Mouse (Mus musculus): ENCODE measurements around the gene Rmi2. TPM values are rescaled to one million over a fixed set of nuclear protein-coding genes. Genes with fewer than 3 reads are reported as not detected.

Rmi2 gene
- polyA plus RNA-seq, 1 experiment, result 3.8 TPM

GRCm38 (mm10) chr16:10873654-10874053 is 38.8 kb downstream of the Rmi2 start:
- Histone ChIP-seq H3K27ac (ENCODE audit: insufficient read depth, low read length) (no peak overlapping the region), H3K4me1 (ENCODE audit: control insufficient read depth, insufficient read depth, low read length) (no peaks in the 10 kb centered on the region), H3K36me3 (ENCODE audit: control insufficient read depth, insufficient read depth, low read length, poor library complexity, severe bottlenecking) (no peaks in the 10 kb centered on the region), H3K4me3 (ENCODE audit: low read depth, low read length) (no peak overlapping the region), H3K9ac (ENCODE audit: low read depth, poor library complexity, severe bottlenecking) (no peak overlapping the region), H3K9me3 (replicated peaks; ENCODE audit: control insufficient read depth, insufficient read depth, low read length, poor library complexity, severe bottlenecking) (no peaks in the 10 kb centered on the region), H3K27me3 (ENCODE audit: control insufficient read depth, insufficient read depth, low read length, poor library complexity, severe bottlenecking) (no peaks in the 10 kb centered on the region)
- TF ChIP-seq CTCF (IDR thresholded peaks at IDR 0.05; ENCODE audit: low read depth, low read length), result peak; percentile 94
- no peak for TF ChIP-seq EP300 (IDR thresholded peaks at IDR 0.05; ENCODE audit: insufficient read depth, low read depth, low read length)

DNA sequence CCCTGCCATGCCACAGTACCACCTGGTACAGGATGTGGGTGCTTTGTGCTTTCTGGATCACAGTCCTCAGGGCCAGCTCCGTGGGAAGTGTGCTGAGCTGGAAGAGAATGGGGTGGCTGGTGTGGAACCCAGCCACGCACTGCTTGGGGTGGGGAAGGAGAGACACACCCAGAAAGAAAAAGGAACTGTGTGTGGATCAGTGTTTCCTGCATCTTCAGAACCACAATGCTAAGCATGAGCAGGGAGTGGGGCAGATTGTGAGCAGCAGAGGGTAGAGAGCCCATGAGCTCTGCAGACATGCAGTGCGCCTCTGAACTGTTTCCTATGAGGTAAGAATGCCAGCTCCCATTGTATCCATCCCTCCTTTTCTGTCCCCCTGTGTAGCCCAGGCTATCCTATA is 43.4 kb downstream of the Rmi2 start:
- TF ChIP-seq POLR2A (IDR thresholded peaks at IDR 0.05; ENCODE audit: insufficient read depth, low read length) (no peak), EP300 (IDR thresholded peaks at IDR 0.05; ENCODE audit: insufficient read depth, low read depth, low read length) (no peak), CTCF (IDR thresholded peaks at IDR 0.05; ENCODE audit: low read depth, low read length) (no peak)
- Histone ChIP-seq H3K36me3 (ENCODE audit: control insufficient read depth, insufficient read depth, low read length, poor library complexity, severe bottlenecking) (no peaks in the 10 kb centered on the region), H3K4me3 (ENCODE audit: low read depth, low read length) (no peak overlapping the region), H3K27me3 (ENCODE audit: control insufficient read depth, insufficient read depth, low read length, poor library complexity, severe bottlenecking) (no peaks in the 10 kb centered on the region), H3K9me3 (replicated peaks; ENCODE audit: control insufficient read depth, insufficient read depth, low read length, poor library complexity, severe bottlenecking) (no peaks in the 10 kb centered on the region), H3K9ac (ENCODE audit: low read depth, poor library complexity, severe bottlenecking) (no peak overlapping the region), H3K4me1 (ENCODE audit: control insufficient read depth, insufficient read depth, low read length) (no peaks in the 10 kb centered on the region), H3K27ac (ENCODE audit: insufficient read depth, low read length) (no peak overlapping the region)

GRCm38 (mm10) chr16:10879467-10879866 is 44.6 kb downstream of the Rmi2 start:
- Histone ChIP-seq H3K27ac (ENCODE audit: insufficient read depth, low read length) (no peak overlapping the region), H3K9ac (ENCODE audit: low read depth, poor library complexity, severe bottlenecking) (no peak overlapping the region), H3K4me1 (ENCODE audit: control insufficient read depth, insufficient read depth, low read length) (no peaks in the 10 kb centered on the region), H3K9me3 (replicated peaks; ENCODE audit: control insufficient read depth, insufficient read depth, low read length, poor library complexity, severe bottlenecking) (no peaks in the 10 kb centered on the region), H3K4me3 (ENCODE audit: low read depth, low read length) (no peak overlapping the region), H3K36me3 (ENCODE audit: control insufficient read depth, insufficient read depth, low read length, poor library complexity, severe bottlenecking) (no peaks in the 10 kb centered on the region), H3K27me3 (ENCODE audit: control insufficient read depth, insufficient read depth, low read length, poor library complexity, severe bottlenecking) (no peaks in the 10 kb centered on the region)
- TF ChIP-seq EP300 (IDR thresholded peaks at IDR 0.05; ENCODE audit: insufficient read depth, low read depth, low read length) (no peak), POLR2A (IDR thresholded peaks at IDR 0.05; ENCODE audit: insufficient read depth, low read length) (no peak), CTCF (IDR thresholded peaks at IDR 0.05; ENCODE audit: low read depth, low read length) (peak; percentile 78)

DNA sequence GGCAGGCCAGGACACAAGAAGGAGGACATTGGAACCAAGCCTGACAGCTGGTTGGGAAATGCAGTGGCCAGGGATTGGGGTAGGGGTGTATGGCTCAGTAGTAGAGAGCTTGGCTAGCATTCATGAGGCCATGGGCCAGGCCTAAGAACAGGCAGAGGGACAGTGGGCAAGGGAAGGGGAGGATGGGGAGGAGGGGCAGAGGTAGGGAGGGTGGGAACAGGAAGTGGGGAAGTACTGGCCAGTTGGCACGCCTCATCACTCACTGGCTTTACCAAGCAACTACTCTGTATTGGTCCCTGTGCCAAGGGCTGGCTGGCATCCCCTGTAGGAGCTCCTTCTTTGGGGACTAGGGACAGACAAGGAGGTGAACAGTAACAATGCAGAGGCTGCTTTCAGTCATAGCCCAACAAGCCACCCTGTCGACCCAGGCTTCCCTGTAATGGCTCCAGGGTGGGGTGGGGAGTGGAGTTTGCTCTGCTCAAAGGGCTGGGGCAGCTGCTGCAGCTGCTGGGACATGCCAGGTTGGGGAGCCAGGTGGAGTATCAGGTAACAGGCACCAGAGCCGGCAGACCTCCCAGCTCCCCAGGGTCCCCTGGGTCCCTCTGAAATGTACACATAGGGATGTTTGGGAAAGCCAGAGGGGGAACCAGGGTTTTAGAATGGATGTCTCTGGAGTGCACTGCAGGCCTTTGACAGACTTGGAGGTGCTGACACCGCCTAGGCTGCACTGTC is 46.5 kb downstream of the Rmi2 start:
- H3K4me1 ChIP-seq (ENCODE audit: control insufficient read depth, insufficient read depth, low read length), result peaks cover 3% of the 10 kb centered on the region
- no peaks in the 10 kb centered on the region for H3K27me3 ChIP-seq (ENCODE audit: control insufficient read depth, insufficient read depth, low read length, poor library complexity, severe bottlenecking)
- no peak overlapping the region for H3K9ac ChIP-seq (ENCODE audit: low read depth, poor library complexity, severe bottlenecking)
- H3K9me3 ChIP-seq (replicated peaks; ENCODE audit: control insufficient read depth, insufficient read depth, low read length, poor library complexity, severe bottlenecking), result no peaks in the 10 kb centered on the region
- H3K27ac ChIP-seq (ENCODE audit: insufficient read depth, low read length), result no peak overlapping the region
- no peak overlapping the region for H3K4me3 ChIP-seq (ENCODE audit: low read depth, low read length)
- TF ChIP-seq POLR2A (IDR thresholded peaks at IDR 0.05; ENCODE audit: insufficient read depth, low read length) (no peak), CTCF (IDR thresholded peaks at IDR 0.05; ENCODE audit: low read depth, low read length) (no peak), EP300 (IDR thresholded peaks at IDR 0.05; ENCODE audit: insufficient read depth, low read depth, low read length) (no peak)
- H3K36me3 ChIP-seq (ENCODE audit: control insufficient read depth, insufficient read depth, low read length, poor library complexity, severe bottlenecking), result no peaks in the 10 kb centered on the region

GRCm38 (mm10) chr16:10887436-10887835 is 52.6 kb downstream of the Rmi2 start:
- H3K9ac ChIP-seq (ENCODE audit: low read depth, poor library complexity, severe bottlenecking), result no peak overlapping the region
- H3K9me3 ChIP-seq (replicated peaks; ENCODE audit: control insufficient read depth, insufficient read depth, low read length, poor library complexity, severe bottlenecking), result no peaks in the 10 kb centered on the region
- peaks cover 3% of the 10 kb centered on the region for H3K4me1 ChIP-seq (ENCODE audit: control insufficient read depth, insufficient read depth, low read length)
- no peak overlapping the region for H3K27ac ChIP-seq (ENCODE audit: insufficient read depth, low read length)
- H3K36me3 ChIP-seq (ENCODE audit: control insufficient read depth, insufficient read depth, low read length, poor library complexity, severe bottlenecking), result no peaks in the 10 kb centered on the region
- no peak overlapping the region for H3K4me3 ChIP-seq (ENCODE audit: low read depth, low read length)
- TF ChIP-seq EP300 (IDR thresholded peaks at IDR 0.05; ENCODE audit: insufficient read depth, low read depth, low read length), result no peak
- TF ChIP-seq CTCF (IDR thresholded peaks at IDR 0.05; ENCODE audit: low read depth, low read length), result no peak
- TF ChIP-seq POLR2A (IDR thresholded peaks at IDR 0.05; ENCODE audit: insufficient read depth, low read length), result no peak
- H3K27me3 ChIP-seq (ENCODE audit: control insufficient read depth, insufficient read depth, low read length, poor library complexity, severe bottlenecking), result no peaks in the 10 kb centered on the region

DNA sequence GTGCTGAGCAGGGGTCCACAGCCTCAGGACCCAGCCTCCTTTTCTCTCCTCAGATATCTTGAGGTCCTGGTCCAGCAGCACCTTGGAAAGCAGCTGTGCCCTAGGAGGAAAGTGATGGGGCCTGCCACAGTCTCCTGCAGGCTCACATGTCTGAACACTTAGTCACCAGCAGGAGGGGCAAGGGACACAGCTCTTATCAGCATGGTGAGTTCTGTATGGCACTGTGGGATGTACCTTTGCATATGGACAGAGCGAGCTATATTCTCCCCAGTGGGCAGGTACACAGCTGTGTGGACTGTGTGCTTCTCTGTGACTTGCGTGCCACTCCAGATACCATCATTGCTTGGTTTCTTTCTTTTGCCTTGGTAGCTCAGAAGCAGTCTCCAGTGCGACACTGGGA is 55.5 kb downstream of the Rmi2 start:
- Histone ChIP-seq H3K4me3 (ENCODE audit: low read depth, low read length) (no peak overlapping the region), H3K27me3 (ENCODE audit: control insufficient read depth, insufficient read depth, low read length, poor library complexity, severe bottlenecking) (no peaks in the 10 kb centered on the region), H3K36me3 (ENCODE audit: control insufficient read depth, insufficient read depth, low read length, poor library complexity, severe bottlenecking) (no peaks in the 10 kb centered on the region), H3K9me3 (replicated peaks; ENCODE audit: control insufficient read depth, insufficient read depth, low read length, poor library complexity, severe bottlenecking) (no peaks in the 10 kb centered on the region), H3K4me1 (ENCODE audit: control insufficient read depth, insufficient read depth, low read length) (peaks cover 3% of the 10 kb centered on the region), H3K9ac (ENCODE audit: low read depth, poor library complexity, severe bottlenecking) (no peak overlapping the region), H3K27ac (ENCODE audit: insufficient read depth, low read length) (no peak overlapping the region)
- TF ChIP-seq EP300 (IDR thresholded peaks at IDR 0.05; ENCODE audit: insufficient read depth, low read depth, low read length) (no peak), POLR2A (IDR thresholded peaks at IDR 0.05; ENCODE audit: insufficient read depth, low read length) (no peak), CTCF (IDR thresholded peaks at IDR 0.05; ENCODE audit: low read depth, low read length) (peak; percentile 25)
